Mouse (Mus musculus): ENCODE measurements around the gene Rpl11. TPM values are rescaled to one million over a fixed set of nuclear protein-coding genes. Genes with fewer than 3 reads are reported as not detected.
"Not testable (repeated sequence)": the region's sequence is repeated elsewhere in the genome, so short reads cannot be mapped to it uniquely, and the experiment has no call there.

Gene Rpl11
- 100 to 1,000 TPM; 298 to 342 TPM for total RNA-seq (2021)
- long read RNA-seq, experiment 1, transcript Rpl11-201 (6 exons, 833 nt): major isoform, 132 of 145 reads
- long read RNA-seq, experiment 1, partial matches to known transcripts: 1 of 145 reads
- long read RNA-seq, experiment 1, other reads (novel, unspliced or antisense): 5 of 145 reads
- long read RNA-seq, experiment 2, transcript Rpl11-201 (6 exons, 833 nt): major isoform, 186 of 202 reads
- long read RNA-seq, experiment 2, transcript Rpl11-202 (5 exons, 807 nt): minor isoform, 5 of 202 reads
- long read RNA-seq, experiment 2, partial matches to known transcripts: 4 of 202 reads
- long read RNA-seq, experiment 2, other reads (novel, unspliced or antisense): 6 of 202 reads

GRCm38 (mm10) chr4:136053247-136053596 lies at the start of gene Rpl11:
Gene Rpl11, minus strand, starts transcription at chr4:136053428.
- DNase-seq: peak; percentile 91
- intact Hi-C loops (cut with DNase I; ENCODE audit: low total_unique reads): no loop called here

GRCm38 (mm10) chr4:136101753-136102152 lies 48.5 kb upstream of the Rpl11 start:
- DNase-seq; intact Hi-C loops (cut with DNase I; ENCODE audit: low total_unique reads): not testable (repeated sequence)

DNA sequence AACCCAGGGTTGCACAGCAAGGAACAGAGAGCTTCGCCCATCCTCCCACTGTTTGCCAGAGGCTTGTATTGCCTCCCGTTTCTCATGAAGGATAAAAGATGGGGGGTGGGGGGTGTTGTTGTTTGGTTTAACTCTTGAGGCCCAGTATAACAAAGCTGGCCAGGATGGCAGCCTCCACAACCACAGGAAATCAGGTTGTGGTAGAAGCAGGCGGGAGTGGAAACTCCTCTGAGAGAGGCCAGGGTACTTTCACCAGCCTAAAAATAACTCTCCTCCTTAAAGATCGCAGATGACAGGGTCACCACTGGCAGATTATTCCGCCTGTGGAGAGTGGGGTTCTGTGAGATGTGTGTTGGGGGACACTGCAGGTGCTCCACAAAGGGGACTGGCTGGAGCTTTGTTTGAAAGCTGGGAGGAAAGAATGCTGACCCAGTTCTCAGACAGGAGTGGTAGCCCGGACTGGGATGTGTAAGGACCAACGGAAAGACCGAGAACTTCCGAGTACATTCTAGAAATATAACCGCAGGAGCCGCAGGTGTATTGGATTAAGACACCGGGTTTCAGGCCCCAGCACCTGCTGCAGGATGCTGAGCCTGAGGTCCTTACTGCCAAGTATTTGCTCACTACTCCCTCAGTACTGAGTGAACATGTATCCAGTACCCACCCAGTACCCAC lies 47.3 kb upstream of the Rpl11 start:
- no peak for DNase-seq
- intact Hi-C loops (cut with DNase I; ENCODE audit: low total_unique reads): no loop called here

- no peak for DNase-seq
- intact Hi-C loops (cut with DNase I; ENCODE audit: low total_unique reads): no loop called here
Measured at GRCm38 (mm10) chr4:136098446-136098845, 45.2 kb upstream of the Rpl11 start.

DNA sequence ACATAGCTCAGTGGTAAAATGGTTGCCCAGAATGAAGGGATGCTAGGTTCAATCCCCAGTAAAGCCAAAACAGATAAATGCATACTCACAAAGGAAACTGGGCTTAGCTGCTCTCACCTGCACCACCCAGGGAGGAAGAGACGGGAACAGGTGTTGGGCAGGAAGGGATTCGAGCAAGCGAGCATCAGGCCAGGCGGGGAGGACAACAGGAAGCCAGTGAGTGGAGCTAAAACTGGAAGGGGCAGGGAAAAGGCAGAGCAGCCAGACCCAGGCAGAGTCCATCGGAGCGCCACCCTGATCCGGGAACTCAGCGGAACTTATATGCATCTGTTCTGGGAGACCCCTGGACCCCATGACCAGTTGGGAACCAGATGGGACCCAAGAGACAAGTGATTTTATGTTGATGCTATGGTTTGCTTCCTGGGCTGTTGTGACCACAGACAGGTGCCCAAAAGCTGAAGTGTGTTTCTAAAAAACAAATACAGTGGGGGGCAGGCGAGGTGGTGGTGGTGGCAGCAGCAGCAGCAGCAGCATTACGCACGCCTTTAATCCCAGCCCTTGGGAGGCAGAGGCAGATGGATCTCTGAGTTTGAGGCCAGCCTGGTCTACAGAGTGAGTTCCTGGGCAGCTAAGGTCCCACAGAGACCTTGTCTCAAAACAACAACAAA lies 43.4 kb upstream of the Rpl11 start:
- intact Hi-C loops (cut with DNase I; ENCODE audit: low total_unique reads): no loop called here
- DNase-seq: no peak

GRCm38 (mm10) chr4:136095490-136096105 lies 42.4 kb upstream of the Rpl11 start:
- intact Hi-C loops (cut with DNase I; ENCODE audit: low total_unique reads): no loop called here
- no peak for DNase-seq

DNA sequence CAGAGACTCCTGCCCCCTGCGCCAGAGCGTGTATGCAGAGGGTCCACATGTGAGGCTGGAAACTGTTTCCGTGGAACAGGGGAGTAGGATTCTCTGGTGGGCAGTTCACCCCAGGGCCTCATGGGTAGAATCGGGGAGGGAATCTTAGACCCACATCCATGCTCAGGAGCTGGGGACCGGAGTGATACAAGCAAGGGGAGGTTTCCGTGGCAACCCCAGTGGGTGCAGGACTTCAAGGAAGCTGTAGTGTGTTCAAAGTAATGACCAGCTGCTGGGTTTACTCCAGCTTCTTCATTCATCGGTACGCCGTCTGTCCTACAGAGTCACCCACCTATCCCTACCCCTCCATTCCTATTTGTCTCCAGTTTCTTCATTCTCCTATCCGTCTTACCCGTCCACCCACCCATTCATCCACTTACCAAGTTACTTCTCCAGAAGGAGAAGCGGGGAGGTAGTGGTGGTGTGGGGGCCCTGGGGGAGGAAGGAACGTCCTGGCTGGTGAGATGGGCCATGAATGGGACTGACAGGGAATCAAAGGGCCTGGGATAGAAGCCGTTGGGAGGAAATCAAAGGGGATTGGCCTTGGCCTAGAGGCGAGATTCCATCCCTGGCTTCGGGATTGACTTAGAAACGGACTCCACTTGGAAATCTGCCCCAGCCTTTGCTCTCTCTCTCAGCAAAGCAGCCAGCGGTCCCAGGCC lies 41.4 kb upstream of the Rpl11 start:
- DNase-seq: peak; percentile 59
- intact Hi-C loops (cut with DNase I; ENCODE audit: low total_unique reads): no loop called here

DNA sequence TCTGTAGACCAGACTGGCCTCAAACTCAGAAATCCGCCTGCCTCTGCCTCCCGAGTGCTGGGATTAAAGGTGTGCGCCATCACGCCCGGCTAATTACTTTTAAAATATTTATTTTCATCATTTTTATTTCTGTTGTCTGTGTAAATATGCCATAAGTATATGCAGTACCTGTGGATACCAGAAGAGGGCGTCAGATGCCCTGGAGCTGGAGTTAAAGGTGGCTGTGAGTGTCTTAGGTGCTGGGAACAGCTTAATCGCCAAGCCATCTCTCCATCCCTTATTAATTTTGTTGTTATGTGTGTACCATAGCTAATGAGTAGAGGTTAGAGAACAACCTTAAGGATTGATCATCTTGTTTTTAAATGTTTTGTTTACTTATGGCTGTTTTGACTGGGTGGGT lies 39.3 kb upstream of the Rpl11 start:
- DNase-seq: no peak
- intact Hi-C loops (cut with DNase I; ENCODE audit: low total_unique reads): no loop called here

DNA sequence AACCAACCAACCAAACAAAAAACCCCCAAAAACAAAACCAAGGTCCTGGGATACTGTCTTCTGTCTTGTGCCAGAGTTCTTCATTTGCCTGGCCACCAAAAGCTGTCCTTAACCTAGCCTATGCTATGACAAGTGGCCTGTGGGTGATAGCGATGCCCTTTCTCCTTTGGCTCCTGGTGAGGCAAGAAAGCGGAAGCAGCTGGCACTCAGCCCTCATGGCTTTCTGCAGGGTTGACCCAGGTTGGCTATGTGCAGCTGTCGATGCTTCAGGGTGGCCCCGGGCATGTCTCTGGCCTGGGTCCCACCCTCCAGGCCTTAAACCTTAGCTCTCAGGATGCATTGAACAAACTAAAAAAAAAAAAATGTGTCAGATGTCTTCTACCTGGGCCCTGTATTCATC lies 38.1 kb upstream of the Rpl11 start:
- DNase-seq: no peak
- intact Hi-C loops (cut with DNase I; ENCODE audit: low total_unique reads): no loop called here

DNA sequence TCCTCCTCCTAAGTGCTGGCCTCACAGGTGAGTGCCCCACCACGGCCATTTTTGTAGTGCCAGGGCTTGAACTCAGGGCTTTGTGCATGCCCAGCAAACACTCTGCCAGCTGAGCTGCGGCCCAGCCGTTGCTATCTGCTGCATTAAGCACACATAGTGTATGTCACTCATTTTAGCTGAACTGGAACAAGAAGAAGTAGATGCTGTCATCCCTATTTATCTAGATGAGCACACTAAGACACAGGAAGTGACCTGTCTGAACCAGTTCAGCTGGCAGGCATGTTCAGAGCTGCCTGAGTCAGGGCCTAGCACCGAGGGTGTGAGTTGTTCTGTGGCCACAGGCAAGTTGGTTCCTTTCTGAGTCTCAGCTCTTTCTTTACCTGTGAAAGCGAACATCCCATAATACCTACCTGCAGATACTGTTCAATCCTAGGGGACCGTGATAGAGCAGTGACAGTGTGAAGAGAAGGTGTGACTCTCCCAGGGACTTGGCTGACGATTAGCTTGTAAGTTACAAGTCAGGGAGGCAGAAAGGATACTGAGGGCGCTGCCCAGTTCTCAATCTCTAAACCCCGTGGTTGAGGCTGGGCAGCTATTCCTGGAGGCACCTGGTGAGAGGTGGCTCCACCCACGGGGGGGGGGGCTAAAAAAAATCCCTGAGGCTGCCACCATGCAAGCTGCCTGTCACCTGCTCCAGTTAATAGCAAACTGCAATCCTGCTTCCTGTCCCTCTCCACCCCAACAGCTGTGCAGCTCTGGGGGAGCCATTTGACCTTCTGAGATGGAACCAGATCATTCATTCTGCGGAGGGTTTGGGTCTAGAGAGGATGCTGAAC lies 36.7 kb upstream of the Rpl11 start:
- intact Hi-C loops (cut with DNase I; ENCODE audit: low total_unique reads): no loop called here
- no peak for DNase-seq

- intact Hi-C loops (cut with DNase I; ENCODE audit: low total_unique reads): no loop called here
- DNase-seq: no peak
Measured at GRCm38 (mm10) chr4:136088971-136089747, 35.9 kb upstream of the Rpl11 start.

DNA sequence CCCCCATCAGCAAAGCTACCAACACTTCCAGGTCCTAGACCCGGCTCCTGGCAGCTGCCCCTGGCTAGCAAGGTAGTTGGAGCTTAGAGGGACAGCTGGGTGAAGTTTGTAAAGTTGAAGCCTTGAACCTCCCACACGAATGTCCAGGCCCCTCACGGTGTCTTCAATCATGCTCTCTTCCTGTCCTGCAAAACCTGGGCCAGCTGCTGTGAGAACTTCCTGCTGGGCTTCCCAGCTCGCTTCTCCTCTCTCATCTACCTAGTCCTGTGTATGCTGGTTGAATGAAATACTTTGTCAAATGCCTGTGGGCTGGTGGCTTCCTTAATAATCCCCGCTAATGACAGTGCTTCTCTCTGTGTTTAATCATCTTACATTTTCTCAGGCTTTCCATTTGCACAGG lies 35.1 kb upstream of the Rpl11 start:
- intact Hi-C loops (cut with DNase I; ENCODE audit: low total_unique reads): no loop called here
- no peak for DNase-seq

DNA sequence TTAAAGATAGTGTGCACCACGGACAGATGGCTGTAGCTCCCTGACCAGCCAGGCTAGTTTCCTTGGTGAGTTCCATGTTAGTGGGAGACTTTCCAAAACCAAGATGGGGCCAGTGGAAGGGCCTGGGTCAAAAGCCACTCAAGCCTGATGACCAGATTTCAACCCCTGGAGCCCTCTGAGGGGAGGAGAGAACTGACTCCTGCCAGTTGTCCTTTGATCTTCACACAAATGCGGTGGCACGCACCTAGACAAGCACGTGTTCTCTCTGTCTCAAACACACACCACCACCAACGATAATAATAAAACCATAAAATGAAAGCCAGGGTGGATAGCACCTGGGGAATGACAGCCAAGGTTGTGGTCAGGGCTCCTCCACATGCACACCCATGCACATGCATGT lies 34.0 kb upstream of the Rpl11 start:
- no peak for DNase-seq
- intact Hi-C loops (cut with DNase I; ENCODE audit: low total_unique reads): no loop called here

DNA sequence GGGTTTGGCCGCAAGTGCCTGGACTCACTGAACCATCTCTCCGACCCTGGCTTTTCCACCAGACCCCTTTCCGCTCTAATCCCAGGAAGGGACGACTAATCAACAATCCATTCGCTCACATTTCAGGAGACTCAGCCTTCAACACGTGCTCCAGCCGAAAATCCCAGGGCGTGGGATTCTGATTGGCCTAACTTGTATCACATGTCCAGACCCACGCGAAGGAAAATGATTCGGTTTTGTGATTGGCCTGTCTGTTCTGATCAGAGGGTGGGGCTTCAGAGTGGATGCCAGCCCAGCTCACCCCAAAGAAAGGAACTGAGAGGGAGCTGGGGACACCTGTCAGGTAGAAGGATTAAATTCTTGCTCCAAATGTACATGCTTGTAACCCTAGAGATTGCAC lies 31.6 kb upstream of the Rpl11 start:
- DNase-seq: no peak
- intact Hi-C loops (cut with DNase I; ENCODE audit: low total_unique reads): loop anchor here (1.0 kb wide), 1 partner anchor 13 kb away; no protein-coding TSS in a partner anchor

- intact Hi-C loops (cut with DNase I; ENCODE audit: low total_unique reads): loop anchor here (1.0 kb wide), 1 partner anchor 11 kb away; no protein-coding TSS in a partner anchor
- no peak for DNase-seq
Measured at GRCm38 (mm10) chr4:136083269-136084105, 30.3 kb upstream of the Rpl11 start.

GRCm38 (mm10) chr4:136081729-136082128 lies 28.5 kb upstream of the Rpl11 start:
- no peak for DNase-seq
- intact Hi-C loops (cut with DNase I; ENCODE audit: low total_unique reads): no loop called here

GRCm38 (mm10) chr4:136078649-136079048 lies 25.4 kb upstream of the Rpl11 start:
- intact Hi-C loops (cut with DNase I; ENCODE audit: low total_unique reads): no loop called here

More at GRCm38 (mm10) chr4:136078649-136079048, 25.4 kb upstream of the Rpl11 start:
- DNase-seq: no peak
